Mouse (Mus musculus): ENCODE measurements around the gene Wap.

Wap gene

GRCm38 (mm10) chr11:6596616-6597015, 41.8 kb downstream of the Wap start:
- no peak for DNase-seq (ENCODE audit: low spot score)

- no peak for DNase-seq (ENCODE audit: low spot score)
These were observed 42.2 kb downstream of the Wap start for GRCm38 (mm10) chr11:6596205-6596604.

GRCm38 (mm10) chr11:6595339-6595738, 43.1 kb downstream of the Wap start:
- DNase-seq (ENCODE audit: low spot score) = no peak

- DNase-seq (ENCODE audit: low spot score) = no peak
These were observed 43.6 kb downstream of the Wap start for GRCm38 (mm10) chr11:6594845-6595244.

- DNase-seq (ENCODE audit: low spot score) = no peak
These were observed 45.0 kb downstream of the Wap start for GRCm38 (mm10) chr11:6593406-6593805.

GRCm38 (mm10) chr11:6590933-6591675, 47.3 kb downstream of the Wap start:
- no peak for DNase-seq (ENCODE audit: low spot score)

- DNase-seq (ENCODE audit: low spot score) = no peak
These were observed 48.6 kb downstream of the Wap start for GRCm38 (mm10) chr11:6589838-6590237.

GRCm38 (mm10) chr11:6588295-6588694, 50.1 kb downstream of the Wap start:
- DNase-seq (ENCODE audit: low spot score) = no peak

GRCm38 (mm10) chr11:6587249-6587940, 51.0 kb downstream of the Wap start:
- no peak for DNase-seq (ENCODE audit: low spot score)

GRCm38 (mm10) chr11:6586660-6587059, 51.8 kb downstream of the Wap start:
- DNase-seq (ENCODE audit: low spot score) = no peak

- no peak for DNase-seq (ENCODE audit: low spot score)
These were observed 52.7 kb downstream of the Wap start for GRCm38 (mm10) chr11:6585748-6586147.
